Mouse (Mus musculus): ENCODE measurements around the gene Bex6. TPM values are rescaled to one million over a fixed set of nuclear protein-coding genes. Genes with fewer than 3 reads are reported as not detected.
A peak's percentile ranks its signal among the peaks of the same experiment; 100 is the strongest.

The Bex6 gene
- polyA plus RNA-seq, 1 experiment from 2014 or later: not detected

DNA sequence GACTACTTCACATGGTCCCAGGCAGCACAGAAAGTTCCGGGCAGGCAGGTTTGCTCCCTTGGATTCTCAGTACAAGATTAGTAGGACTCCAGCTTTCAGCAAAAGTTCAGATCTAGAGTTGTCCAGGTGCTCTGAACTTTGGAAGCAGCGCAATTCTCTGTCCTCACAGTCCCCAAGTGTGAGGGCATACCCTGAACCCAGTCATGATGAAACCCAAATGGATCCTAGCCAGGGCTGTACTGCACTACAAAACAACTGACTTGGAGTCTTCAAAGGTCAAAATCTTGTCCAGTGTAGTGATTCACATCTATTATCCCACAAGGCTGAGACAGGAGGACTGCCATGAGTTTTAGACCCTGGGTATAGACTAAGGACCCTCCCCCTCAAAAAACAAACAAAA, 22.3 kb upstream of the Bex6 start:
- H3K4me1 ChIP-seq: peaks cover 11% of the 10 kb centered on the region
- no peak for ATAC-seq (ENCODE audit: extremely low read depth, insufficient number of reproducible peaks, low FRiP score, low TSS enrichment)
- no peaks in the 10 kb centered on the region for H3K36me3 ChIP-seq
- H3K9ac ChIP-seq: no peak overlapping the region
- no peaks in the 10 kb centered on the region for H3K27me3 ChIP-seq (replicated peaks)
- no peak overlapping the region for H3K4me2 ChIP-seq
- no peak overlapping the region for H3K4me3 ChIP-seq
- H3K27ac ChIP-seq (replicated peaks): no peak overlapping the region
- WGBS: 78% methylated on average over 2 of the region's 2 CpGs
- H3K9me3 ChIP-seq: no peaks in the 10 kb centered on the region

DNA sequence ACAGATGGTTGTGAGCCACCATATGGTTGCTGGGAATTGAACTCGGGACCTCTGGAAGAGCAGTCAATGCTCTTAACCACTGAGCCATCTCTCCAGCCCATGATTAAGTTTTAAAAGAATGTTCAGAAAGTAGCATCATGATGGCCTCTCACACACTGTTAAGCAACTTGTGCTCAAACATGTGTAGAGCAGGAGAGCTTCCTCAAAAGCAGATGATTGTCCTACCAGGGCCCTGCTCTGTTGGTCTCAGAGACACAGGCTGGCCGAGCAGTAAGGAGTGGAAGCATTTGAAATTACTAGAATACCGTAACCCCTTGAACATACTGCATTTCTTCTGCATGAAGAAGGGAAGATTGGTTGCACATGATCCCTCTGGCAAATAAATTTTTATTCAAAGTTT, 20.7 kb upstream of the Bex6 start:
- H3K4me2 ChIP-seq: no peak overlapping the region
- no peaks in the 10 kb centered on the region for H3K27me3 ChIP-seq (replicated peaks)
- H3K9ac ChIP-seq: no peak overlapping the region
- H3K27ac ChIP-seq (replicated peaks): no peak overlapping the region
- H3K4me1 ChIP-seq: peaks cover 11% of the 10 kb centered on the region
- WGBS: 86% methylated on average over 3 of the region's 3 CpGs
- H3K36me3 ChIP-seq: no peaks in the 10 kb centered on the region
- no peak overlapping the region for H3K4me3 ChIP-seq
- no peak for ATAC-seq (ENCODE audit: extremely low read depth, insufficient number of reproducible peaks, low FRiP score, low TSS enrichment)
- no peaks in the 10 kb centered on the region for H3K9me3 ChIP-seq

DNA sequence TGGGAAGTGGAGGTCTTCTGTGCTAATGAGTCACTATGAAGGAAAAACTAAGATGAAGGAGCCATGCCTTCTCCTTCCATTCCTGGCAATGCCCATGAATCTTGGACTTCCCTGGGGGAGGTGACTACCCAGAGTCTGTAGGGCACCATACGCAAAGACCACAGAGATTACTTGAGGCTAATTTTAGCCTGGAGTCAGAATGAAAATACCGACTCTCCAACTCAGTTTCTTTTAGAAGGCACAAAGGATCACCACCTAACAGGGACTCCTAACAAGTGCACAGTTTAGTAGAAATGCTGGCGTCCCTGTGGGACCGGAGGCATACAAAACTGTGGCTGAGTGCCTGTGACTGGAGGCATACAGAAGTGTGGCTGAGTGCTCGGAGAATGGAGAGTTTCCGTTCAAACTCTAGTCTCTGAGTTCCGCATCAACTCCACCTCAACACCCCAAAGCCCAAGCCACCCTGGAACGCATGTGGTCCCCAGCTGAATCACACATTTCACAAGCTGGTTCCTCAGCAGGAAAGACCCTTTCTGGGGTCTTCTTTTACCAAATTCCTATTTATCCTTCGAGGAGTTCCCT, 18.8 kb upstream of the Bex6 start:
- WGBS: 64% methylated on average over 9 of the region's 9 CpGs
- Histone ChIP-seq H3K9ac (no peak overlapping the region), H3K9me3 (no peaks in the 10 kb centered on the region), H3K4me1 (peaks cover 15% of the 10 kb centered on the region), H3K27ac (replicated peaks) (no peak overlapping the region), H3K4me3 (no peak overlapping the region), H3K36me3 (no peaks in the 10 kb centered on the region), H3K4me2 (peak overlapping the region; percentile 23; the same call in 1 of the 2 replicates), H3K27me3 (replicated peaks) (peaks cover 12% of the 10 kb centered on the region)
- ATAC-seq (ENCODE audit: extremely low read depth, insufficient number of reproducible peaks, low FRiP score, low TSS enrichment): no peak

DNA sequence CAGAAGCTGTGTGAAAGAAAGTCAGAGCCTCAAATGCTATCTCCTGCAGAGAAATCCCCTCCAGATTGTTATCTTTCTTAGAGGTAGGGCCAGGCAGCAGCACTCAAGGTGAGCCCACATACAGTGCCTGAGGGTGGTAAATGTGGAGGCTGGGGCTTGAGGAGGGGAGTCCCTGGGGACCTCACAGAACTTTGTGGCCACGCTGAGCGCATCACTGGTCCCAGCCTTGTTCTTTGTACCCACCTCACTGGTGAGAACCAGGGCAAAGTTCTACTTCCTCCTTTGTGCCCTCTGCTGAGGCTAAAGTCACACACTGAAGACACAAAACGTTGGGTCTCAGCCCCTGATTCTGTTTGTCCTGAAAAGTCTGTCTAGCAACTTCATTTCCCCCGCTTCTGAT, 16.2 kb upstream of the Bex6 start:
- Histone ChIP-seq H3K9ac (no peak overlapping the region), H3K4me3 (no peak overlapping the region; the same call in 1 of the 2 replicates), H3K36me3 (no peaks in the 10 kb centered on the region), H3K27me3 (replicated peaks) (peaks cover 16% of the 10 kb centered on the region), H3K4me1 (peaks cover 17% of the 10 kb centered on the region), H3K4me2 (0 out of 2 replicates have a peak overlapping the region, but pooled peaks have one; percentile 6), H3K9me3 (no peaks in the 10 kb centered on the region), H3K27ac (replicated peaks) (no peak overlapping the region)
- ATAC-seq (ENCODE audit: extremely low read depth, insufficient number of reproducible peaks, low FRiP score, low TSS enrichment): no peak
- 70% methylated on average over 4 of the region's 4 CpGs for WGBS

DNA sequence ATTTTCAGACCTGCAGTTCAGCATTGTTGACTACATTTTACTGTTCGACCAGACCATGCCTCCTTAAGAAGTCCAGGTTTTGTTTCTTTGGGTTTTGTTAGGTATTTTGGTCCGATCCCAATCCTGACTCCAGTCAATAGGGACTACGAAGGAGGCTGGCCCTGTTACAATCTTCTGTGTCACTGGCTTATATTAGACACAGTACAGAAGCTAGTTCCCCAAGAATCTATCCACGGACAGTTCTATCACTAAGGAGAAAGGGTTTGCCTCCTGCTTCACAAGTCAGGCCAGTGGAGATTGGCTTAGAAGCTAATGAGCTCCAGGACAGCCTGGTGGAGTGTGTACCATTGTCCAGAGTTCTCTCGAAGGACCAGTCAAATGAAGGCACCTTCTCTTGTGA, 15.7 kb upstream of the Bex6 start:
- Histone ChIP-seq H3K4me3 (peak overlapping the region; percentile 54), H3K4me2 (peak overlapping the region; percentile 81; the same call in 1 of the 2 replicates)

DNA sequence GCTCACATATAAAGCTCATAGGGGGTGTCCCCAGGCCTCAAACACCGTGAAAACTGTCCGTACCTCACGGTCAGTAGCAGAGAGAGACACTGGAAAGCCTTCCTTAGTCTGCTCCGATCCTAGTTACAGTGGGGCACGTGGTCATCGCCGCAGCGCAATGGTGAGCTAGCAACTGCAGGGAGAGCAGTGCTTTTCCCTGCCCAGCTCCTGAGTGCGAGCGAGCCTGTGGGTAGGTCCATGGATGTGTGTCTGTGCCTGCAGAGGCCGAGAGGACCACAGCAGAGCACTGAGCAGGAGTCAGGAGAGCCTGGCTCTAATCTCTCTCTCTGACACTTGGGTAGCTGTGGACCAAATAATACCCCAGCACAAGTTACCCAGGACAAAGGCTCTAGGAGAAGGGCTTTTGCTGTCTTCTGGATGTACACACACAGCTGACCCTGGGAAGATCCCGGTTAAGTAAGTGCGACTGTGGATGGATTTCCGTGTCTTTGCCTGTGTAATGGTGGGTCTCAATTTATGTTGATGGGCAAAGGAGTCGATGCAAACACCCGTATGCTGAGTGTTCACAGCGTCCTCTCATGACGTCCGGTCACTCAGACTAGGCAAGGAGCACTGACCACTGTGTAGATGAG, 15.1 kb upstream of the Bex6 start:
- H3K4me1 ChIP-seq: peaks cover 17% of the 10 kb centered on the region
- no peak overlapping the region for H3K27ac ChIP-seq (replicated peaks)
- peak overlapping the region; percentile 81 for H3K4me2 ChIP-seq
- WGBS: 70% methylated on average over 19 of the region's 19 CpGs
- no peaks in the 10 kb centered on the region for H3K36me3 ChIP-seq
- no peak for ATAC-seq (ENCODE audit: extremely low read depth, insufficient number of reproducible peaks, low FRiP score, low TSS enrichment)
- peak overlapping the region; percentile 54 for H3K4me3 ChIP-seq
- peak overlapping the region; percentile 79; the same call in 1 of the 2 replicates for H3K9ac ChIP-seq
- peaks cover 16% of the 10 kb centered on the region for H3K27me3 ChIP-seq (replicated peaks)
- no peaks in the 10 kb centered on the region for H3K9me3 ChIP-seq

More for the DNA sequence above, 15.7 kb upstream of the Bex6 start:
- no peaks in the 10 kb centered on the region for H3K9me3 ChIP-seq
- WGBS: 69% methylated on average over 5 of the region's 5 CpGs
- ATAC-seq (ENCODE audit: extremely low read depth, insufficient number of reproducible peaks, low FRiP score, low TSS enrichment): no peak
- no peaks in the 10 kb centered on the region for H3K36me3 ChIP-seq
- H3K27ac ChIP-seq (replicated peaks): no peak overlapping the region
- H3K9ac ChIP-seq: no peak overlapping the region
- peaks cover 16% of the 10 kb centered on the region for H3K27me3 ChIP-seq (replicated peaks)
- H3K4me1 ChIP-seq: peaks cover 17% of the 10 kb centered on the region

DNA sequence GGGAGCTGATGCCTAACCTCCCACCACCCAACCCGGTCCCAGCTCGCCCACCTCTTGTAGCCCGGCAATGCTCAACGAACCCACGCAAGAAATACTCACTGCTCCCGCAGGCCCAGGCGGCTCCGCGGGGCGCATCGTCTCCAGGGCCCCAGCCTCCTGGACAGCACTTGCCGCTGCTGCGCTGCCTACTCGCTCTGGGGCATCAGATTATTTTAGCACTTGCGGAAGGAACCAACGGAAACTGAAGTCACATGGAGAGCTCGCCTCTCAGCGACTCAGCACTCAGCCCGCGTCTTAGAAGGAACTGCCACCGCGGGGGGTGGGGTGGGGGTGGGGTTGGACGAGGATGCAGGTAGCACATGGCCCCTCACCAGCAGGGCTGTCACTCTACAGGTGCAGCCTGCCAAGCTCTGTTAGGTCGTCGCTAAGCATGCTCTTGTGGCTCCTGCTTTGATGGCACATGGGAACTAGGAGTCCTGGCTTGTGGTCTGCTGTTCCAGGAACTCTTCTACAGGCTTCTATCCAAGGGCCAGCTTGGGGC, 14.3 kb upstream of the Bex6 start, which contains the start of gene Nrros:
Gene Nrros (minus strand): TSS at position 314 of the 541 bp plus-strand sequence.
- H3K27me3 ChIP-seq (replicated peaks): peaks cover 16% of the 10 kb centered on the region
- no peaks in the 10 kb centered on the region for H3K9me3 ChIP-seq
- H3K27ac ChIP-seq (replicated peaks): 0 out of 2 replicates have a peak within 1 kb of the TSS, but pooled peaks have one; percentile 5
- peak within 1 kb of the TSS; percentile 81 for H3K4me2 ChIP-seq
- peak within 1 kb of the TSS; percentile 79 for H3K9ac ChIP-seq
- peaks cover 17% of the 10 kb centered on the region for H3K4me1 ChIP-seq
- H3K36me3 ChIP-seq: no peaks in the 10 kb centered on the region
- ATAC-seq (ENCODE audit: extremely low read depth, insufficient number of reproducible peaks, low FRiP score, low TSS enrichment): no peak
- 2% methylated on average over 25 of the region's 25 CpGs for WGBS
- peak within 1 kb of the TSS; percentile 54 for H3K4me3 ChIP-seq

DNA sequence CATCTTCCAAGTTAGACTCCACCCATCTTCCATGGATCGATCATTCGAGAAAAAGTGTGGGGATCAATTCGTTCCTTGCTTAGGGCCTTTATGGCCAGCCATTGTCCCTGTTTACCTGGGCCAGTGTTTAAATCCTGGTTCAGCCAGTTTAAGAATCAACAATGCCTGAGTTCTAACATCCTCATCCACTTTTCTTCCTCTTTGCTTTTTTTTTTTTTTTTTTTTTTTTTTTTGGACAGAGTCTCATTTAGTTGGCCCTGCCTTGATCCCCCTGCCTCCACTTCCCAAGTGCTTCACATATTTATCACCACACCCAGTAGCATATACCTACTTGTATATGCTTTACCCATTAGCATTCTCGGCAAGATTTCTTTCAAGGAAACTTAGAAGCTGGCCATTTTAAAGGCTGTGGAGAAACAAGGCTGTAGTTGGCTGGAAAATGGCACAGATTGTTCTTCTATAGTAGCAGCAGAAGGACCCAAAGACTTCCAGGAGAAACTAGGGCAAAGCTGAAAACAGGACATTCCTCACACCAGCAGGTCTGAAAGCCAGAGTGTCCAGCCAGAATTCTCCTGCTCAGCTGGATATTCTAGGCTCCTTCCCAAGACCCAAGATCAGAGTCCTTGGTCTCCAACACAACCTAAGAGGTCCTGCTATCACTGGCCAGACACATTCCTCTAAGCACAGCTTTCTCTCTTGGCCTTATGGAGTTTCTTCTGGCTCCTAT, 11.6 kb upstream of the Bex6 start:
- peaks cover 10% of the 10 kb centered on the region for H3K4me1 ChIP-seq
- peaks cover 16% of the 10 kb centered on the region for H3K27me3 ChIP-seq (replicated peaks)
- no peaks in the 10 kb centered on the region for H3K36me3 ChIP-seq
- H3K9ac ChIP-seq: no peak overlapping the region
- 81% methylated on average over 4 of the region's 4 CpGs for WGBS
- no peak overlapping the region for H3K4me3 ChIP-seq
- H3K9me3 ChIP-seq: no peaks in the 10 kb centered on the region
- no peak overlapping the region for H3K4me2 ChIP-seq
- ATAC-seq (ENCODE audit: extremely low read depth, insufficient number of reproducible peaks, low FRiP score, low TSS enrichment): no peak
- H3K27ac ChIP-seq (replicated peaks): no peak overlapping the region

DNA sequence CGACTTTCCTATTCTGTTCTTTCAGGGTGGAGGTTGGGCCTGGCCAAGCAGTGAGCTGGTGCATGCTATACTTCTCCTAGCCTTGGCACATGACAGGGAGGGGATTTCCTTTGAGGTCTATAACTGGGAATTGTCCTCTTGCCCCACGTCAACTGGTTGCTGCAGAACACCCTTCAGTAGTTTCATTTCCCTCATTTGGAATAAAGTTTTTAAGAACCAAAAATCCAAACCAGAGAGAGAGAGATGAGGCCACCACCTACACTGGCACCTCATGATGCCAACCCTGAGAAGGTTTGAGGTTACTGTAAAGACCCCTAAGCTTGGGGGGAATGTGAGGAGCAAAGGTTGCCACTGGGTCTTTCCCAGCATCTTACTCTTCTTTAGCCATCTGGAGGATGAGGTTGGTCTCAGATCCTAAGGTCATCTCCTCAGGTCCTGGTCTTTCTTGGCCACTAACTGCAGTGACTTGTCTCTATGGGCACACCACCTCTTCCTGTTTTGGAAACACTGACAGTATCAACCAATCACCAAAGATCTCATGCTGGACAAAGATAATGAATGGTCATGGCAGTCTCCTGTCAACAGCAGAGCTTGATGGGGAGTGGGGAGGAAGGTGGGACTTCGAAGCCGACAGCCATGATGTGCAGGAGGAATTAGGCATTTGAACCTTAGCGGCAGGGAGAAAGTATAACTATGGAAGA, 8.4 kb upstream of the Bex6 start:
- H3K27ac ChIP-seq (replicated peaks): no peak overlapping the region
- no peak overlapping the region for H3K9ac ChIP-seq
- ATAC-seq (ENCODE audit: extremely low read depth, insufficient number of reproducible peaks, low FRiP score, low TSS enrichment): no peak
- no peaks in the 10 kb centered on the region for H3K36me3 ChIP-seq
- no peak overlapping the region for H3K4me2 ChIP-seq
- WGBS: 75% methylated on average over 5 of the region's 5 CpGs
- H3K27me3 ChIP-seq (replicated peaks): 0 out of 2 replicates have a peak, but pooled peaks cover under 1% of the 10 kb centered on the region
- no peaks in the 10 kb centered on the region for H3K9me3 ChIP-seq
- H3K4me1 ChIP-seq: no peaks in the 10 kb centered on the region
- H3K4me3 ChIP-seq: no peak overlapping the region

DNA sequence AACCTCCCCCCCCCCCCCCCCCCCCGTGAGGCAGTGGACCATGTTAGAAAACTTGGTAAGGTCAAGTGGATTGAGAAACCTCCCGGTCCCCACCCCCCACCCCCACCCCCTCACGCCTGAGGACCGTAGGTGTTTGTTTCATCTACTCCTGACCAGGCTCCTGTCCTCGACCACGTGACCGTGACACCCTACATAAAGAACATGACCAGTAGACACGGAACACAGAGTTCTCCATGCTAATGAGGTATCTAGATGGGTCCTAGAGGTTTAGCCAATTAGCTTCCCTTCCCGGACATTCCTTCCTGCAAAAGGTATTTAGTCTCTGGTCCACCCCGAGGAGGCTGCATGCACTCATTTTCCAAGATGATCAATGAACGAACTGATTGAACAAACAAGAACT, 6.2 kb upstream of the Bex6 start:
- Histone ChIP-seq H3K27me3 (replicated peaks) (no peaks in the 10 kb centered on the region), H3K9ac (no peak overlapping the region), H3K4me1 (peaks cover 9% of the 10 kb centered on the region; the same call in 1 of the 2 replicates), H3K36me3 (no peaks in the 10 kb centered on the region), H3K4me2 (no peak overlapping the region), H3K9me3 (no peaks in the 10 kb centered on the region), H3K27ac (replicated peaks) (no peak overlapping the region), H3K4me3 (no peak overlapping the region)
- ATAC-seq (ENCODE audit: extremely low read depth, insufficient number of reproducible peaks, low FRiP score, low TSS enrichment): no peak
- 62% methylated on average over 11 of the region's 11 CpGs for WGBS
